Mouse (Mus musculus) layer of hippocampus, adult 18-20 months (tissue): Measurements from ENCODE around the gene Acss2. TPM values are rescaled to one million over a fixed set of nuclear protein-coding genes. Genes with fewer than 3 reads are reported as not detected.
A peak's percentile ranks its signal among the peaks of the same experiment; 100 is the strongest.
"Not testable (repeated sequence)": the region's sequence is repeated elsewhere in the genome, so short reads cannot be mapped to it uniquely, and the experiment has no call there.

Source experiments
- DNase-seq, 2 experiments: peaks; one replicate each; pipeline ENCODE4 v3.0.0; 2022; ENCODE audit warnings: low spot score in 2 of 2
- total RNA-seq, 2 experiments: library from RNA; stranded (reverse); gene quantifications; 2 replicates each; pipeline ENCODE4 v1.2.3; 2021

Acss2 gene
- total RNA-seq, 2 experiments from 2014 or later: 57.2 to 60.6 TPM

GRCm38 (mm10) chr2:155537761-155538462 lies 20.2 kb downstream of the Acss2 start:
- DNase-seq: no peak

GRCm38 (mm10) chr2:155538463-155539057 lies 20.8 kb downstream of the Acss2 start:
- not testable (repeated sequence) for DNase-seq

- no peak for DNase-seq
Observed at GRCm38 (mm10) chr2:155539696-155540095, 21.9 kb downstream of the Acss2 start.

GRCm38 (mm10) chr2:155540822-155541458 lies 23.2 kb downstream of the Acss2 start:
- peak in 1 of 2 experiments; percentile 10 for DNase-seq

GRCm38 (mm10) chr2:155546955-155547354 lies 29.2 kb downstream of the Acss2 start:
- DNase-seq: no peak

GRCm38 (mm10) chr2:155552336-155552735 lies 34.6 kb downstream of the Acss2 start:
- DNase-seq: no peak

- DNase-seq: no peak
Observed at GRCm38 (mm10) chr2:155552949-155553354, 35.2 kb downstream of the Acss2 start.

GRCm38 (mm10) chr2:155554426-155554985 lies 36.8 kb downstream of the Acss2 start:
- no peak for DNase-seq

GRCm38 (mm10) chr2:155562209-155562608 lies 44.5 kb downstream of the Acss2 start:
- DNase-seq: peak in 1 of 2 experiments; percentile 33

- DNase-seq: no peak
Observed at GRCm38 (mm10) chr2:155562934-155563333, 45.2 kb downstream of the Acss2 start.

GRCm38 (mm10) chr2:155567751-155568150 lies 50.0 kb downstream of the Acss2 start:
- no peak for DNase-seq

- no peak for DNase-seq
Observed at GRCm38 (mm10) chr2:155569223-155569807, 51.6 kb downstream of the Acss2 start.

GRCm38 (mm10) chr2:155573001-155573400 lies 55.3 kb downstream of the Acss2 start:
- DNase-seq: no peak

- no peak for DNase-seq
Observed at GRCm38 (mm10) chr2:155573996-155574395, 56.2 kb downstream of the Acss2 start.

GRCm38 (mm10) chr2:155574700-155575099 lies 57.0 kb downstream of the Acss2 start:
- peak; percentile 25 to 63 for DNase-seq

GRCm38 (mm10) chr2:155576656-155577055 lies 58.9 kb downstream of the Acss2 start:
- no peak for DNase-seq

- no peak for DNase-seq
Observed at GRCm38 (mm10) chr2:155580331-155580730, 62.6 kb downstream of the Acss2 start.

GRCm38 (mm10) chr2:155582384-155582995 lies 64.7 kb downstream of the Acss2 start:
- DNase-seq: no peak

- DNase-seq: no peak
Observed at GRCm38 (mm10) chr2:155582996-155583395, 65.2 kb downstream of the Acss2 start.

- peak in 1 of 2 experiments; percentile 77 for DNase-seq
Observed at GRCm38 (mm10) chr2:155583927-155584530, 66.3 kb downstream of the Acss2 start.

- no peak for DNase-seq
Observed at GRCm38 (mm10) chr2:155585082-155585481, 67.3 kb downstream of the Acss2 start.
